Mouse (Mus musculus): ENCODE measurements around the gene Zfp706. TPM values are rescaled to one million over a fixed set of nuclear protein-coding genes. Genes with fewer than 3 reads are reported as not detected.
A peak's percentile ranks its signal among the peaks of the same experiment; 100 is the strongest.
"Not testable (repeated sequence)": the region's sequence is repeated elsewhere in the genome, so short reads cannot be mapped to it uniquely, and the experiment has no call there.

The Zfp706 gene
- polyA plus RNA-seq, 1 experiment: 245 TPM

DNA sequence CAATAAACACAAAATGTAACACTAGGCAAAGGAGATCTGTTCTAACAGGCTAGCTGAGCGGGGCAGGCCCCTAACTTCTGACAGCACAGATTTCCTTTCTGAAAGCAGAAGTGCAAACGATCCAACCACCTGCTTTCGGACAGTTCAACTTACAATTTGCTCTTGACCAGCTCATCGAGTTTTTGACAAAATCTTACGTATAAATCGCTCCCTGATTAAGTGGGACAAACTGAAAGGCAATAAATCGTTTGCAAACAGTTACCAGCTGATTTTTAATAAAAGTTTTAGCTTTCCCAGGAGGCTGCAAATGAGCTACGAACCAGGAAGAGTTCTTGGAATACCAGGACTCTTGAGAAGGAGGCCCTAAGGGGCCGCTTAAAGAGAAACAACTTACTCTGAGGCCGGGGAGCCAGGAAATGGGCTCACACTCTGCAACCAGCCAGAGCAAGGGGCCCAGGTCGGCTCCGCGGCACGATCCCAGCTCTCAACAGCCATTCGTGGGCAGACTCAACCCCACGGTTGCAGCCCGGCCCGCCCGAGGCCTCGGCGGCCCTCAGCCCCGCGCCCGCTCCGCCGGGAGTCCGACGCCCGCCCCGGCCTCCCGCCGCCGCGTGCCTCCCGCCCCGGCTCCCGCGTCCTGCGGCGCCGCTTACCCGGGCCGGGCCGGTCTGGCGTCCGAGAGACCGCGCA, 953 bp downstream of the Zfp706 start:
- no peak for TF ChIP-seq EP300 (IDR thresholded peaks at IDR 0.05; ENCODE audit: insufficient read depth, low read depth, low read length)
- no peak for TF ChIP-seq POLR2A (IDR thresholded peaks at IDR 0.05; ENCODE audit: insufficient read depth, low read length)
- TF ChIP-seq CTCF (IDR thresholded peaks at IDR 0.05; ENCODE audit: low read depth, low read length): no peak
- H3K4me1 ChIP-seq (ENCODE audit: control insufficient read depth, insufficient read depth, low read length): peaks cover 3% of the 10 kb centered on the region
- H3K4me3 ChIP-seq (ENCODE audit: low read depth, low read length): peak overlapping the region; percentile 96
- no peaks in the 10 kb centered on the region for H3K27me3 ChIP-seq (ENCODE audit: control insufficient read depth, insufficient read depth, low read length, poor library complexity, severe bottlenecking)
- peak overlapping the region; percentile 90 for H3K27ac ChIP-seq (ENCODE audit: insufficient read depth, low read length)
- peak overlapping the region; percentile 100 for H3K9ac ChIP-seq (ENCODE audit: low read depth, poor library complexity, severe bottlenecking)
- peaks cover 39% of the 10 kb centered on the region for H3K36me3 ChIP-seq (ENCODE audit: control insufficient read depth, insufficient read depth, low read length, poor library complexity, severe bottlenecking)
- H3K9me3 ChIP-seq (replicated peaks; ENCODE audit: control insufficient read depth, insufficient read depth, low read length, poor library complexity, severe bottlenecking): peaks cover 29% of the 10 kb centered on the region

DNA sequence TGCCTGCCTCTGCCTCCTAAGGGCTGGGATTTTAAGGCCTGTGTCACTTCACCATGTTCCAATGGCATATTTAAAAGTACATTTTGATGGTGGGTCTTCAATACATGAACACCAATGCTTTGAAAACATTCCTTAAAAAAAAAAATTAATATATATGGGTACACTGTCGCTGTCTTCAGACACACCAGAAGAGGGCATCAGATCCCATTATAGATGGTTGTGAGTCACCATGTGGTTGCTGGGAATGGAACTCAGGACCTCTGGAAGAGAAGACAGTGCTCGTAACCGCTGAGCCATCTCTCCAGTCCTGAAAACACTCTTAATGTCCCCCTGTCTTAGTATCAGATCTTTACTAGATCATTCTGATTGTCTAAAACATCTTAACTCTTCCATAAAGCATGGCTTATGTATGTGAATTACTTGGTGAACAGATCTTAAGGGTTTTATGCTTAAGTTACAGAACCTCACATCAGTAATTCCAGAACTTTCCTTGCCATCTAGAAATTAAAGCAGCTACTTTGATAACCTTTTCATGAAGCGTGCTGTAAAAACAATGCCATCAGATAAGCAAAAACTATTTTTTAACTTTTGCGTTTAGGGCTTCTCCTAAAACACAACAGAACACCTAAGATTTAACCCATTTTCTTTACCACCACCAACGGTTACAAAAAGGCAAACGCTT, 1.6 kb downstream of the Zfp706 start:
- no peak for TF ChIP-seq EP300 (IDR thresholded peaks at IDR 0.05; ENCODE audit: insufficient read depth, low read depth, low read length)
- no peak for TF ChIP-seq CTCF (IDR thresholded peaks at IDR 0.05; ENCODE audit: low read depth, low read length)
- TF ChIP-seq POLR2A (IDR thresholded peaks at IDR 0.05; ENCODE audit: insufficient read depth, low read length): no peak
- peaks cover 36% of the 10 kb centered on the region for H3K9me3 ChIP-seq (replicated peaks; ENCODE audit: control insufficient read depth, insufficient read depth, low read length, poor library complexity, severe bottlenecking)
- peaks cover 3% of the 10 kb centered on the region for H3K4me1 ChIP-seq (ENCODE audit: control insufficient read depth, insufficient read depth, low read length)
- H3K27ac ChIP-seq (ENCODE audit: insufficient read depth, low read length): peak overlapping the region; percentile 90
- H3K36me3 ChIP-seq (ENCODE audit: control insufficient read depth, insufficient read depth, low read length, poor library complexity, severe bottlenecking): peaks cover 45% of the 10 kb centered on the region
- H3K4me3 ChIP-seq (ENCODE audit: low read depth, low read length): peak overlapping the region; percentile 96
- H3K27me3 ChIP-seq (ENCODE audit: control insufficient read depth, insufficient read depth, low read length, poor library complexity, severe bottlenecking): no peaks in the 10 kb centered on the region
- H3K9ac ChIP-seq (ENCODE audit: low read depth, poor library complexity, severe bottlenecking): peak overlapping the region; percentile 100

DNA sequence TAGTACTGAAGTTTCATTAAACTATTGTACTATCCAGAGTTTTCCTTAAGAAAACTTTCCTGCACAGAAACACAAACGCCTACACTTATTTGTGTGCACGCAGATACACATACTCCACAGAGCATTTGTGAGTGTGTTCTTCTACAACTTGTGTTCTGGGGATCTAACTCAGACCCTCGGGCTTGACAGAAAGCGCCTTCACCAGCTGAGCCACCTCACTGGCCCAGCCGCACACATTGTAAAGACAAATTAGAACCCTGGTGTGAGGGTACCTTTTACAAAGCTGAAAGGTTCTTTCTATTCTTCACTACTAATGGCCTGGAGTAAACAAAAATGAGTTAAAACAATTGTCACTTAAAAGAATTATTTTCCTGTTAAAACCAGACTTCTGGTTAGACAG, 2.7 kb downstream of the Zfp706 start:
- peaks cover 56% of the 10 kb centered on the region for H3K36me3 ChIP-seq (ENCODE audit: control insufficient read depth, insufficient read depth, low read length, poor library complexity, severe bottlenecking)
- TF ChIP-seq EP300 (IDR thresholded peaks at IDR 0.05; ENCODE audit: insufficient read depth, low read depth, low read length): no peak
- TF ChIP-seq CTCF (IDR thresholded peaks at IDR 0.05; ENCODE audit: low read depth, low read length): no peak
- TF ChIP-seq POLR2A (IDR thresholded peaks at IDR 0.05; ENCODE audit: insufficient read depth, low read length): no peak
- H3K27ac ChIP-seq (ENCODE audit: insufficient read depth, low read length): no peak overlapping the region
- no peaks in the 10 kb centered on the region for H3K27me3 ChIP-seq (ENCODE audit: control insufficient read depth, insufficient read depth, low read length, poor library complexity, severe bottlenecking)
- H3K9ac ChIP-seq (ENCODE audit: low read depth, poor library complexity, severe bottlenecking): no peak overlapping the region
- no peaks in the 10 kb centered on the region for H3K4me1 ChIP-seq (ENCODE audit: control insufficient read depth, insufficient read depth, low read length)
- H3K4me3 ChIP-seq (ENCODE audit: low read depth, low read length): no peak overlapping the region
- H3K9me3 ChIP-seq (replicated peaks; ENCODE audit: control insufficient read depth, insufficient read depth, low read length, poor library complexity, severe bottlenecking): peaks cover 47% of the 10 kb centered on the region

DNA sequence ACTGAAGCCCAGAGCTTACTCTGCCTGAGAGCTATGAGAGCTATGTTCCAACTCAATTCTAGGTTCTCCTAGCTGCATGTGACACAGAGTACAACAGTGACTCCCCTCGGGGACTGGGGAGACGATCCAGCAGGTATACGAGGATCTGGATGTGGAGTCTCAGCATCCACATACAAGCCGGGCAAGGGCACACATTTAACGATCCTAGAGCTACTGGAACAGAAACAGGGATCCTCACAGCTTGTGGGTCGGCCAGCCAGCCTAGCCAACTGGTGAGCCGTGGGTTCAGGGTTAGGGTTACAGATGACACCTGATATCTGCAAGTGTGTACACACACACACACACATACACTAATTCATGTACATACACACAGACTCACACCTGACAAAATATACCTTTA, 5.3 kb downstream of the Zfp706 start:
- H3K9ac ChIP-seq (ENCODE audit: low read depth, poor library complexity, severe bottlenecking): no peak overlapping the region
- peaks cover 81% of the 10 kb centered on the region for H3K36me3 ChIP-seq (ENCODE audit: control insufficient read depth, insufficient read depth, low read length, poor library complexity, severe bottlenecking)
- TF ChIP-seq POLR2A (IDR thresholded peaks at IDR 0.05; ENCODE audit: insufficient read depth, low read length): no peak
- TF ChIP-seq EP300 (IDR thresholded peaks at IDR 0.05; ENCODE audit: insufficient read depth, low read depth, low read length): no peak
- no peak for TF ChIP-seq CTCF (IDR thresholded peaks at IDR 0.05; ENCODE audit: low read depth, low read length)

DNA sequence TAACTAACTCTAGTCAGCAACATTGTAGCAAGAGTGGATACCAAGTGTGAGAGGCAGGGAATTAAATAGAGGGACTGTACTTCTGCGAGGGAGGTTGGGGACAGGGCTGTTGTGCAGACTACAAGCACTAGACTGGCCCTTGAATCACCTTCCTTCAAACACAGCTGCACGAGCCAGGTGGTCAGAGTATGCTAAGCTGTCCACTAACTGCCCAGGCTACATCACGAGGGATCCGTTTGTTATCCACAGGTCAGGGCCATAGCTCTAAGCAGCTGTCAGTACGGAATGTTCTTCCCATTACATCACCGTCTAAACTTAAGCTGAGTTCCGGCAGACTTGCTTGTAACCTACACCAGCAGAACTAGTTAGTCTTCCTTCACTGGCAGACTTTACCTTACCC, 8.0 kb downstream of the Zfp706 start:
- not testable (repeated sequence) for H3K9ac ChIP-seq (ENCODE audit: low read depth, poor library complexity, severe bottlenecking); H3K4me3 ChIP-seq (ENCODE audit: low read depth, low read length); H3K27ac ChIP-seq (ENCODE audit: insufficient read depth, low read length); H3K4me1 ChIP-seq (ENCODE audit: control insufficient read depth, insufficient read depth, low read length); H3K27me3 ChIP-seq (ENCODE audit: control insufficient read depth, insufficient read depth, low read length, poor library complexity, severe bottlenecking)
- Histone ChIP-seq H3K9me3 (replicated peaks; ENCODE audit: control insufficient read depth, insufficient read depth, low read length, poor library complexity, severe bottlenecking) (peaks cover 80% of the 10 kb centered on the region), H3K36me3 (ENCODE audit: control insufficient read depth, insufficient read depth, low read length, poor library complexity, severe bottlenecking) (peaks cover 78% of the 10 kb centered on the region)

More for the DNA sequence above, 5.3 kb downstream of the Zfp706 start:
- Histone ChIP-seq H3K4me1 (ENCODE audit: control insufficient read depth, insufficient read depth, low read length) (no peaks in the 10 kb centered on the region), H3K4me3 (ENCODE audit: low read depth, low read length) (no peak overlapping the region), H3K9me3 (replicated peaks; ENCODE audit: control insufficient read depth, insufficient read depth, low read length, poor library complexity, severe bottlenecking) (peaks cover 73% of the 10 kb centered on the region), H3K27ac (ENCODE audit: insufficient read depth, low read length) (no peak overlapping the region), H3K27me3 (ENCODE audit: control insufficient read depth, insufficient read depth, low read length, poor library complexity, severe bottlenecking) (no peaks in the 10 kb centered on the region)

DNA sequence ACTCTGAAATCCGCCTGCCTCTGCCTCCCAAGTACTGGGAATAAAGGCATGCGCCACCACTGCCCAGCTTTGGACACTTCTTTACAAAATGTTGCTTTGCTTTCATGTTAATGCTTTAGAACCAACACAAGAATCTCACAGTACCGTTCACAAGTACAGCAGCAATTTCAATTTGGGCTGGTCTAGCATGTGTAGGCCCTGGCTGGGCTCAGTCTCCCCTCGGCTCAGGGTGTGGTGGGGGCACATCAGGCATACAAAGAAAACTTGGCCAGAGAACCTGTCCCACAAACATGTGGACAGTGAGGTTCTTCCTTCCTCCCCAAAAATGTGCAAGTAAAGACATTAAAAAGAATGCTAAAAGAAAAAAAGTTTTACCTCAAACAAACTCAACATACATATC, 12.4 kb downstream of the Zfp706 start:
- peaks cover 49% of the 10 kb centered on the region for H3K9me3 ChIP-seq (replicated peaks; ENCODE audit: control insufficient read depth, insufficient read depth, low read length, poor library complexity, severe bottlenecking)
- no peaks in the 10 kb centered on the region for H3K27me3 ChIP-seq (ENCODE audit: control insufficient read depth, insufficient read depth, low read length, poor library complexity, severe bottlenecking)
- H3K4me3 ChIP-seq (ENCODE audit: low read depth, low read length): no peak overlapping the region
- H3K9ac ChIP-seq (ENCODE audit: low read depth, poor library complexity, severe bottlenecking): no peak overlapping the region
- H3K27ac ChIP-seq (ENCODE audit: insufficient read depth, low read length): no peak overlapping the region
- H3K4me1 ChIP-seq (ENCODE audit: control insufficient read depth, insufficient read depth, low read length): peaks cover 4% of the 10 kb centered on the region
- TF ChIP-seq EP300 (IDR thresholded peaks at IDR 0.05; ENCODE audit: insufficient read depth, low read depth, low read length): no peak
- TF ChIP-seq POLR2A (IDR thresholded peaks at IDR 0.05; ENCODE audit: insufficient read depth, low read length): no peak
- no peak for TF ChIP-seq CTCF (IDR thresholded peaks at IDR 0.05; ENCODE audit: low read depth, low read length)
- H3K36me3 ChIP-seq (ENCODE audit: control insufficient read depth, insufficient read depth, low read length, poor library complexity, severe bottlenecking): peaks cover 43% of the 10 kb centered on the region

All from ES-Bruce4 (cell line).